Mouse (Mus musculus): Measurements from ENCODE around the gene Lpp.

Lpp gene

GRCm38 (mm10) chr16:24441338-24441737, 48.0 kb downstream of the Lpp start:
- no peak for DNase-seq

- DNase-seq: no peak
Observed at GRCm38 (mm10) chr16:24442500-24443122, 49.3 kb downstream of the Lpp start.

- no peak for DNase-seq
Observed at GRCm38 (mm10) chr16:24443123-24443515, 49.8 kb downstream of the Lpp start.

- no peak for DNase-seq
Observed at GRCm38 (mm10) chr16:24443555-24443954, 50.2 kb downstream of the Lpp start.

GRCm38 (mm10) chr16:24444818-24445217, 51.5 kb downstream of the Lpp start:
- DNase-seq: no peak

- no peak for DNase-seq
Observed at GRCm38 (mm10) chr16:24445473-24445872, 52.2 kb downstream of the Lpp start.

GRCm38 (mm10) chr16:24446449-24446848, 53.1 kb downstream of the Lpp start:
- DNase-seq: no peak

GRCm38 (mm10) chr16:24447666-24448492, 54.6 kb downstream of the Lpp start:
- DNase-seq: no peak

GRCm38 (mm10) chr16:24448493-24448845, 55.2 kb downstream of the Lpp start:
- no peak for DNase-seq

- no peak for DNase-seq
Observed at GRCm38 (mm10) chr16:24449806-24450205, 56.5 kb downstream of the Lpp start.

- no peak for DNase-seq
Observed at GRCm38 (mm10) chr16:24450256-24450655, 56.9 kb downstream of the Lpp start.

GRCm38 (mm10) chr16:24451123-24451522, 57.8 kb downstream of the Lpp start:
- DNase-seq: no peak

- DNase-seq: no peak
Observed at GRCm38 (mm10) chr16:24453536-24453935, 60.2 kb downstream of the Lpp start.

- no peak for DNase-seq
Observed at GRCm38 (mm10) chr16:24454493-24454892, 61.2 kb downstream of the Lpp start.

GRCm38 (mm10) chr16:24455361-24455855, 62.1 kb downstream of the Lpp start:
- DNase-seq: no peak

- no peak for DNase-seq
Observed at GRCm38 (mm10) chr16:24463842-24464241, 70.5 kb downstream of the Lpp start.

GRCm38 (mm10) chr16:24464436-24464835, 71.1 kb downstream of the Lpp start:
- DNase-seq: no peak

- DNase-seq: no peak
Observed at GRCm38 (mm10) chr16:24465633-24466032, 72.3 kb downstream of the Lpp start.

GRCm38 (mm10) chr16:24467544-24468290, 74.4 kb downstream of the Lpp start:
- DNase-seq: no peak

GRCm38 (mm10) chr16:24469313-24469712, 76.0 kb downstream of the Lpp start:
- no peak for DNase-seq

GRCm38 (mm10) chr16:24470601-24471000, 77.3 kb downstream of the Lpp start:
- no peak for DNase-seq

- DNase-seq: no peak
Observed at GRCm38 (mm10) chr16:24471029-24471428, 77.7 kb downstream of the Lpp start.

GRCm38 (mm10) chr16:24471801-24472200, 78.5 kb downstream of the Lpp start:
- DNase-seq: no peak

GRCm38 (mm10) chr16:24473966-24474365, 80.7 kb downstream of the Lpp start:
- no peak for DNase-seq

Measured in layer of hippocampus, adult 9-11 months (tissue).